Mouse (Mus musculus) cerebellum, postnatal 4 days (tissue): Measurements from ENCODE around the gene Spaca4.

ENCODE experiments used
- DNase-seq, 2 experiments: peaks; one replicate each; pipeline ENCODE4 v3.0.0; 2022; ENCODE audit warnings: low spot score in 2 of 2, mixed read lengths in 1 of 2

Gene Spaca4

GRCm38 (mm10) chr7:45727625-45728024, 2.0 kb upstream of the Spaca4 start:
- no peak for DNase-seq

GRCm38 (mm10) chr7:45726419-45726818, 806 bp upstream of the Spaca4 start:
- DNase-seq: no peak

- no peak for DNase-seq
Observed at GRCm38 (mm10) chr7:45725151-45725550, 462 bp downstream of the Spaca4 start.

GRCm38 (mm10) chr7:45723781-45724180, 1.8 kb downstream of the Spaca4 start:
- no peak for DNase-seq

GRCm38 (mm10) chr7:45723301-45723700, 2.3 kb downstream of the Spaca4 start:
- DNase-seq: no peak

GRCm38 (mm10) chr7:45722348-45722713, 3.3 kb downstream of the Spaca4 start:
- no peak for DNase-seq

GRCm38 (mm10) chr7:45721642-45722347, 3.8 kb downstream of the Spaca4 start:
- DNase-seq: no peak

- no peak for DNase-seq
Observed at GRCm38 (mm10) chr7:45721234-45721571, 4.4 kb downstream of the Spaca4 start.

- no peak for DNase-seq
Observed at GRCm38 (mm10) chr7:45720413-45721233, 5.0 kb downstream of the Spaca4 start, which contains the start of gene Fam83e. Gene Fam83e (plus strand): TSS chr7:45721212.

GRCm38 (mm10) chr7:45719738-45720412, 5.7 kb downstream of the Spaca4 start:
- no peak for DNase-seq

- DNase-seq: no peak
Observed at GRCm38 (mm10) chr7:45719180-45719579, 6.4 kb downstream of the Spaca4 start.

- DNase-seq: no peak
Observed at GRCm38 (mm10) chr7:45718331-45718730, 7.3 kb downstream of the Spaca4 start.

- peak; percentile 97 to 98 for DNase-seq
Observed at GRCm38 (mm10) chr7:45717918-45718297, 7.7 kb downstream of the Spaca4 start, which contains the start of gene Sphk2. Gene Sphk2 (minus strand): TSS chr7:45718002.

GRCm38 (mm10) chr7:45716952-45717917, 8.4 kb downstream of the Spaca4 start:
- no peak for DNase-seq

- DNase-seq: no peak
Observed at GRCm38 (mm10) chr7:45716460-45716857, 9.2 kb downstream of the Spaca4 start.

- no peak for DNase-seq
Observed at GRCm38 (mm10) chr7:45715741-45716459, 9.7 kb downstream of the Spaca4 start.

- peak; percentile 93 to 97 for DNase-seq
Observed at GRCm38 (mm10) chr7:45715090-45715708, 10.4 kb downstream of the Spaca4 start, which contains the start of gene Rpl18. Gene Rpl18 (plus strand): TSS chr7:45715457.

GRCm38 (mm10) chr7:45714630-45715089, 11.0 kb downstream of the Spaca4 start:
- DNase-seq: no peak

GRCm38 (mm10) chr7:45713881-45714520, 11.6 kb downstream of the Spaca4 start:
- no peak for DNase-seq
